Mouse (Mus musculus): ENCODE data around the gene Cnnm4.

GRCm38 (mm10) chr1:36533546-36533945 is 62.1 kb downstream of the Cnnm4 start:
- TF ChIP-seq POLR2A (IDR thresholded peaks at IDR 0.05; ENCODE audit: low read depth, low read length) (no peak), CTCF (conservative IDR thresholded peaks at IDR 0.05 in 1 of 2, IDR thresholded peaks at IDR 0.05 in 1 of 2; ENCODE audit: low read depth in 2 of 2, low read length in 2 of 2) (no peak), JUND (conservative IDR thresholded peaks at IDR 0.05; ENCODE audit: low read depth, low read length) (no peak), POLR2AphosphoS2 (IDR thresholded peaks at IDR 0.05; ENCODE audit: low read depth, low read length) (no peak), ZNF384 (IDR thresholded peaks at IDR 0.05; ENCODE audit: low read depth, low read length) (no peak), SMC3 (IDR thresholded peaks at IDR 0.05; ENCODE audit: low read depth, low read length) (no peak), MXI1 (IDR thresholded peaks at IDR 0.05; ENCODE audit: low read depth, low read length) (no peak), MAX (IDR thresholded peaks at IDR 0.05; ENCODE audit: low read length) (no peak), NELFE (IDR thresholded peaks at IDR 0.05; ENCODE audit: low read depth, low read length) (no peak)
